Mouse (Mus musculus) skeletal muscle tissue, adult 2 months (tissue): ENCODE measurements around the gene Psmb11.

Source experiments
- DNase-seq: peaks from one replicate; pipeline ENCODE4 v3.0.0-alpha.2; 2012; ENCODE audit warnings: low read depth, low spot score

Psmb11 gene

GRCm38 (mm10) chr14:54640946-54641304 is 19.7 kb downstream of the Psmb11 start, which contains the start of gene Gm17606:
Gene Gm17606 (plus strand): TSS chr14:54640952.
- DNase-seq = no peak

DNA sequence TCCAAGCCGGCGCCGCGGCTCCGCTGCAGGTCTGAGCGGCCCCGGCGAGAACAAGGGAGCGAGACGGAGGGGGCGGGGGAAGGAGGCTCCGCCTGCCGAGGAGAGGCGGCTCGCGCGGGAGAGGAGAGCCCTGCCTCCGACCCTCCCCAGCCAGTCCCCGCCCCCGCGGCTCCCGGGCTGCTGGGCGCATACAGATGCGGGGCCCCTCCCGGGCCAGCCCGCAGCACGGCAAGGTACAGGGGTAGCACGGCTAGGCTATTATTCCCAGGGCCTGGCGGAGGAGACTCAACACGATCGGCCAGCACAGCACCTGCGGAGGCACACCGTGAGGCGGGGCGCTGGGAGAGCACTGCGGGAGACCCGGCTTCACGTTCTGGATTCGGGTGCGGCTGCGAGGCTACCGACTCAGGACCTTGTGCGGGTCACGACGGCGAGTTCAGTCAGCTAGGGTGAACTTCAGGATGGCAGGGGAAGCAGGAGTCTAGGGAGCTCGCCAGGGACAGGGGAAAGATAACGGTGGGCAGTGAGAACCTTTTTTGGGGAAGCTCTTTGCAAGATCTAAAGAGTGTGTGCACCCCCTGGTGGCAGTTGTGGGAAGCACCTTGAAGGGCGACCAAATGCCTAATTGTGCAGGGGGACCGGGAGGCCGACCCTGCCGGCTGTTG is 20.2 kb downstream of the Psmb11 start, which contains the start of gene Cdh24:
Gene Cdh24 (minus strand): TSS at position 60 of the 665 bp plus-strand sequence.
- peak; percentile 46 for DNase-seq

DNA sequence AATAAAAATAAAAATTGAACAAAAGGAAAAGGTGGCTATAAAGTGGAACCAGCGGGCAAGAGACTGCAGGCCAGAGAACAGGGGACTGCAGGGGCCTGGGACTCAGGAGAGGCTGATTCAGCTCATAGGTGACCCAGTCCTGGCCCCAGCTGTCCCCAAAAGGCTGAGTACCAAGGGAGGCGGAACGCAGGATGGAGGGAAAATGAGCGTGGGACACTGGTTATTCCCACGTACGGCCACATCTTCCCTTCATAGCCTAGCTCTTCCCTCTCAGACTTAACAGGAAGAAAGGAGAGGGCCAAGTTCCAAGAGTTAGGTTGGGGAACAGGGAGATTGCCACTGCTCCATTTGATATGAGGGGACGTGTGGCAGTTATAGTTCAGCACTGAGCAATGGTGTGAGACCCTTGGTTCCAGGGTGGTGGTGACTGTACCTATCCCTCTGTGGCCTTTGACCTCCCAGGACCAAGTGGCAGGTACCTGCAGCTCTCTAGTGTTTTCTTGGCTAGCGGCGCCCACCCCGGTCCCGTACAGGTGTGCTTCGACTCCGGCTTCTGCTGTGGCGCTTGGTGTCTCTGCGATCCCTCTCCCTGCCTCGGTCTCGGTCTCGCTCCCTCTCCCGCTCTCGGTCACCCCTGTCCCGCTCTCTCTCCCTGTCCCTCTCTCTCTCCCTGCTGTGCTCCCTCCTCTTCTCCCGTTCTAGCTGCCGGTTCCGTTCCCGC is 21.2 kb downstream of the Psmb11 start:
- DNase-seq = no peak

- DNase-seq = no peak
These were observed 21.8 kb downstream of the Psmb11 start for GRCm38 (mm10) chr14:54643011-54643410.

DNA sequence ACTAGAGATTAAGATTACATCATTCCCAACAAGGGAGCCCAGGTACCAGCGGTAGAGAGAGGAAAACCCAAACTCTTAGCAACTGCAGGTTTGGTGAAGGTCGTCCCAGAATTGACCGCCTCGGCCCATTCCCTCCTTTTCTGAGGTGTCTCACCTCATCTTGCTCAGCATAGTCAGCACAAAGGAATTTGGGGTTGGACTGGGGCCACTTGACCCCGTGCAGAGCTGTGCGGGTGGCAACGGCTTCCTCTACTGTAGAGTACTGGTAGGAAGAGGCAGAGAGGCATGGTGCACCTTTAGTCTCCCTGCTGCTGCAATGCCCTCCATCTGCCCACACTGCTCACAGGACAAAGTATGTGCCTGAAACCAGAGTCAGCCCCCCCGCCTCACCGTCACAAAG is 23.1 kb downstream of the Psmb11 start:
- DNase-seq = no peak

DNA sequence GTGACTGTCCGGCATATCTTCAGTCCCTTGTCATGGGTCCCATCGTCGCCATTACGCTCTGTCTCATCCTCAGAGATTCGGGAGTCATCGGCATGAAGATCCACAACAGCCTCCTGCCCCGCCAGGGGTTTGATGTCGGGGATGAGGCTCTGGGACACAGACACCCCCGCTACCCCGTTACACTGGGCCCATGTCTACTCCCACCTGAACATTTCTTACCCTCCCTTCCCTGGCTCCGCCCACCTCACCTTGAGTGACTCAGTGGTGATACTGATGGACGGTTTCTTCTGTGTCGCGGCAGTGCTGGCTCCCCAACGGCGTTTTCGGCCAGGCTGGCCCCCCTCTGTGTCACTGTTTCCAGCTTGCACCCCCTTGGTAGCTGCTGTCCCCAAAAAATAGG is 25.2 kb downstream of the Psmb11 start:
- no peak for DNase-seq

DNA sequence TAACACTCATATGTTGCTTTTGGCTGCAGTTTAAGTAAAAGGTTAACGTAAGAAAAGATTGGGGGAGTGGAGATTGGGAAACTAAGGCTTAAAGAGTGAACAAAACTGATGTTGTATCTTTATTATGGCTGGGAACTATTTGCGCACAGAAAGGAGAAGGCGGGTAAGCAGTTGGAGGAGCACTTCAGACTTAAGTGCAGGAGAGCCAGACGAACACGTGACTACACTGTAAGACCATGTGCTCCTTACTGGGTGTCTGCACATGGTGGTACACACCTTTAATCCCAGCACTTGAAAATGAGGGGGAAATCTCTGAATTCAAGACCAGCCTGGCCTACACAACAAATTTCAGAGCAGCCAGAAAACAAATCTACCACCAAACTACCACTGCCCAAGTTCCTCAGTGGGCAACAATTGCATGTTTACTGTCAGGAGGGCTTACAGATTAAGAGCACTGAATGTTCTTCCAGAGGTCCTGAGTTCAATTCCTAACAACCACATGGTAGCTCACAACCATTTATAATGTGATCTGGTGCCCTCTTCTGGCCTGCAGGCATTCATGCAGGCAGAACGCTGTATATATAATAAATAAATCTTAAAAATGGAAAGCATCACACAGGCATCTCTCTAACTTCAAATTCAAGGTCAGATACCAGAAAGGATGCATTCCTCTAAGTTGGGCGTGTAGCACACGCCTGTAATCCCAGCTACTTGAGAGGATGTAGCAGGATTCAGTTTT is 25.8 kb downstream of the Psmb11 start:
- no peak for DNase-seq

DNA sequence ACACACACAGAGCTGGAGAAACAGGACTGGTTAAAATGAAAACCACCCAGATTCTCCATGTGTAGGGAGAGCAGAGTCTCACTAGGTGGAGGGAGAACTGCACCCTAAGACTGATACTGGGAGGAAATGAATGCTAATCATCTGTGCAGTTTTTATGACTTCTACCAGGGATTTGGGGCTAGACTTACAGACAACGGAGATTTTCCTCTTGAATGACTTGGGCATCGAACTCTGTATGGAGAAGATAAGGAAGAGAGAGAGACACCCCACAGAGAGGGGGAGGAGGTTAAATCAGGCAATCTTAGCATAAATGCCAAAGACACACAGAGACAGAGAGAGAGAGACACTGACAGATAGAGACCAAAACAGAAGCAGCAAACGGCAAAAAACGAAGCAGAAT is 26.7 kb downstream of the Psmb11 start:
- no peak for DNase-seq

- DNase-seq = peak; percentile 79
These were observed 29.6 kb downstream of the Psmb11 start for GRCm38 (mm10) chr14:54650621-54651454.

DNA sequence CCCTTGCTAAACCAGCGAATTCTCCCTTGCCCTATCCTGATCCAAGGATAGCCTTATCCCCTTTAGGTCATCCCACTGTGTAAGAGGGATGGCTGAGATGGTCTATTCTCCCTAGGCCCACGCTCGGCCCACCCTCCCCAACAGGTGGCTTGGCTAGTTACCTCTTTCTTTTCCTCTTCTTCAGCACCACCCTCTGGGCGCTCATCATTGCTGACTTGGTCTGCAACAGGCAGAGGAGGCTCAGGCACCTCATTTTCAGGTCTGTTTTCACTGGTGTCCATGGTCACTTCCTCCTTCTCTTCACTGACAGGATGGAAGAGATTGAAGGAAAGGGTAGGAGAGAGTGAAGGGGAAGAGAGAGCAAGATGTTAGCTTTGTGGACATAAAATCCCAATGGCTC is 30.3 kb downstream of the Psmb11 start:
- DNase-seq = no peak

- no peak for DNase-seq
These were observed 31.6 kb downstream of the Psmb11 start for GRCm38 (mm10) chr14:54652787-54653186.

DNA sequence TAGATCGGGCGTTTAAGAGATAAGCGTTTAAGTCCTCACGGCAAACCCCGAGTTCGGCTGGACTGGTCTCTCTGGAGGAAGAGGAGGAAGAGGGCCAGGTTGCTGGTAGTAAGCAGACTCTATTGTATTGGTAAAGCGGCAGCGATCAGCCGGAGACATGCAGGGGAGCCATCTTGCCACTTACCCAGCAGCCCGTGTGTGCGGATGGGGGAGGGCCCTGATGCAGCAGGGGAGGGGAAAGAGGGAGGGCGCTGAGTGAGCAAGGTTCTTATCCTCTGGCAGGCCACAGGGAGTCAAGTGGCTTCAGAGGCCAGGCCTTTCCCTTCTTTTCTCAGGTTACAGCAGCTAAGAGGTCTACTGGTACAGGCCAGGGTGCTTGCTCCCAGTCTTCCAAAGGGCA is 32.3 kb downstream of the Psmb11 start:
- DNase-seq = peak; percentile 88

- no peak for DNase-seq
These were observed 38.8 kb downstream of the Psmb11 start for GRCm38 (mm10) chr14:54660009-54660408.

DNA sequence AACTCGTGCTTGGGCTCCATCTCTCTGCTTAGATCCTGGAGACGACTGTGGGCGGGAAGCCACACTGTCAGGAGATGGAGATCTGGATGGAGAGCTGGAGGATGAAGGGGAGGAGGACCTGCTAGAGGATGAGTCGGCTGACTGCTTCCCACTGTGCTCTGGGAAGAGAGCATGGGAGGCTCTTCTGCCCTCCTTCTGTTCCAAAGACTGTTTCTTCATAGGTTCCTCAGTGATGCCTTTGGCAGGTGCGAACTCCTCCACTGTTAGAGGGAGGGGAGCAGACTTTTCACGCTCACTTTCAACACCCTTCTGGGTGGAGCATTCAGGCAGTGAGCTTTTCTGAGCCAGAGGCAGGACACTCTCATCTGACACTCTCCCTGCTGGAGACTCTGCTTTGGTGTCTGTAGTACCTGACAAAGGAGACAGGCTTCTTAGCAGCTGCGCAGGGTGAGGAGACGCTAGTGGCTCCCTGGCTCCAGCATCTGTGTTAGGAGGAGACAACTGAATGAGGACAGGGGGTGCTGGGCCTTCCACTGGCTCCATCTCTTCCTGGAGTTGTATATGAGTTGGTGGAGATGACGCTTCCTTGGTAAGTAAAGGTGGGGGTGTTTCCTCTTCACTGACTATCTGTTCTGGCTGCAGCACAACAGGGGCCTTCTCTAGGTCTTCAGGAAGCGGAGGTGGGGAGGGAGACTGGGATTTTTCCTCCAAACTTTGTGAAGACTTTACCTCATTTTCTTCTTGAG is 43.4 kb downstream of the Psmb11 start:
- DNase-seq = no peak

DNA sequence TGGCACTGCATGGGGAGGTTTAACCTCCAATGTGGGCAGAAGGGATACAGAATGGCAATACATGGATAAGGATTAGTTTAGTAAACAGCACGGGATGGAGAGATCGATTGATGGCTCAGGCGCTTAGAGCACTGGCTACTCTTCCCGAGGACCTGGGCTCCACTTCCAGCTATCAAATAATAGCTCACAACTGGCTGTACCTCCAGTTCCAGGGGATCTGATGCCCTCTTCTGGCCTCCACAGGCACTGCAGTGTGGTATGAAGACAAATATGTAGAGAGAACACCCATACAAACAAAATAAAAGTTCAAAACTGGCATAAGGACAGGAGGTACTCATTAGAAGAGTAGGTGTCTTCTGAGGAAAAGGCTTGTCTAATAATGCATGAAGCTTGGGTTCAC is 48.1 kb downstream of the Psmb11 start:
- no peak for DNase-seq

- no peak for DNase-seq
These were observed 53.1 kb downstream of the Psmb11 start for GRCm38 (mm10) chr14:54674317-54674716.

GRCm38 (mm10) chr14:54676290-54676689 is 55.1 kb downstream of the Psmb11 start:
- no peak for DNase-seq

- DNase-seq = no peak
These were observed 57.5 kb downstream of the Psmb11 start for GRCm38 (mm10) chr14:54678657-54679304.
